Mouse (Mus musculus) hindbrain, embryonic 16.5 days (tissue): ENCODE measurements at regions not wholly inside any gene's neighbourhood (a gene's known extent, or its start where the extent isn't known, plus 50 kb on each side); places are given as distances from the start of the nearest gene placed in this dataset.

Experiments used
- ATAC-seq: fragments of 200-750 bp; cut with Nextera tagmentation; 2 replicates; pipeline ENCODE4 v1.8.0; 2017; ENCODE audit warnings: moderate TSS enrichment, moderate library complexity
- H3K27ac ChIP-seq: fragments of 300-500 bp; sonication (generic); 2 replicates; pipeline ENCODE4 v1.5.1; 2014; ENCODE audit warnings: low read depth, mild to moderate bottlenecking, control low read depth, low read length, moderate library complexity
- H3K27me3 ChIP-seq: fragments of 300-500 bp; sonication (generic); replicated peaks from 2 replicates; pipeline ENCODE4 v1.6.1; 2014; ENCODE audit warnings: low read length; ENCODE audit not compliant: control insufficient read depth, insufficient read depth
- H3K36me3 ChIP-seq: fragments of 300-500 bp; sonication (generic); 2 replicates; pipeline ENCODE4 v1.6.1; 2014; ENCODE audit warnings: mild to moderate bottlenecking, low read length, moderate library complexity, mixed read lengths; ENCODE audit not compliant: control insufficient read depth, insufficient read depth
- H3K4me1 ChIP-seq: fragments of 300-500 bp; sonication (generic); 2 replicates; pipeline ENCODE4 v1.6.1; 2014; ENCODE audit warnings: low read depth, low read length; ENCODE audit not compliant: control insufficient read depth, insufficient read depth
- H3K4me2 ChIP-seq: fragments of 300-500 bp; sonication (generic); 2 replicates; pipeline ENCODE4 v1.6.1; 2014; ENCODE audit warnings: mild to moderate bottlenecking, low read length, control low read depth, moderate library complexity
- H3K4me3 ChIP-seq: fragments of 300-500 bp; sonication (generic); 2 replicates; pipeline ENCODE4 v1.5.1; 2014; ENCODE audit warnings: mild to moderate bottlenecking, low read length, control low read depth, moderate library complexity
- H3K9ac ChIP-seq: fragments of 300-500 bp; sonication (generic); 2 replicates; pipeline ENCODE4 v1.6.1; 2014; ENCODE audit warnings: low read depth, mild to moderate bottlenecking, control low read depth, low read length, moderate library complexity
- H3K9me3 ChIP-seq: fragments of 300-500 bp; sonication (generic); 2 replicates; pipeline ENCODE4 v1.6.1; 2014; ENCODE audit warnings: mild to moderate bottlenecking, low read length, moderate library complexity; ENCODE audit not compliant: control insufficient read depth
- WGBS: fragments of 180-500 bp; shearing (Covaris S2); extraction: QIAGEN DNeasy Blood & Tissue Kit; methylation state at CpG from one replicate; pipeline ENCODE4 v1.1.7; 2014; 5-methylcytosine and 5-hydroxymethylcytosine counted together

- no peak overlapping the region for H3K27ac ChIP-seq
- no peaks in the 10 kb centered on the region for H3K27me3 ChIP-seq
- no peak overlapping the region for H3K4me2 ChIP-seq
- no peak overlapping the region for H3K4me3 ChIP-seq
- no peaks in the 10 kb centered on the region for H3K4me1 ChIP-seq
- no peaks in the 10 kb centered on the region for H3K9me3 ChIP-seq
- no peak for ATAC-seq
- H3K36me3 ChIP-seq, result no peaks in the 10 kb centered on the region
- H3K9ac ChIP-seq, result no peak overlapping the region
- WGBS, result 20% methylated on average over 1 of the region's 1 CpGs
Measured at GRCm38 (mm10) chr17:79143031-79143430, 91.3 kb downstream of the Qpct start.
